Mouse (Mus musculus) neural tube, embryonic 13.5 days (tissue): ENCODE data around the gene Prdm16. TPM values are rescaled to one million over a fixed set of nuclear protein-coding genes. Genes with fewer than 3 reads are reported as not detected.

Experiments used
- ATAC-seq: fragments of 200-750 bp; cut with Nextera tagmentation; 2 replicates; pipeline ENCODE4 v1.8.0; 2017; ENCODE audit warnings: low read depth, mild to moderate bottlenecking, moderate TSS enrichment, moderate library complexity
- H3K27ac ChIP-seq: fragments of 300-500 bp; sonication (generic); replicated peaks from 2 replicates; pipeline ENCODE4 v1.5.1; 2015; ENCODE audit warnings: moderate library complexity, mild to moderate bottlenecking, inconsistent platforms
- H3K27me3 ChIP-seq: fragments of 300-500 bp; sonication (generic); 2 replicates; pipeline ENCODE4 v1.6.1; 2015; ENCODE audit warnings: mild to moderate bottlenecking, inconsistent platforms
- H3K36me3 ChIP-seq: fragments of 300-500 bp; sonication (generic); 2 replicates; pipeline ENCODE4 v1.6.1; 2015; ENCODE audit warnings: mild to moderate bottlenecking, inconsistent platforms
- H3K4me1 ChIP-seq: fragments of 300-500 bp; sonication (generic); replicated peaks from 2 replicates; pipeline ENCODE4 v1.6.1; 2015; ENCODE audit warnings: inconsistent platforms
- H3K4me2 ChIP-seq: fragments of 300-500 bp; sonication (generic); 2 replicates; pipeline ENCODE4 v1.6.1; 2015; ENCODE audit warnings: inconsistent platforms, mild to moderate bottlenecking, moderate library complexity
- H3K4me3 ChIP-seq: fragments of 300-500 bp; sonication (generic); 2 replicates; pipeline ENCODE4 v1.5.1; 2015; ENCODE audit warnings: mild to moderate bottlenecking, inconsistent platforms
- H3K9ac ChIP-seq: fragments of 300-500 bp; sonication (generic); 2 replicates; pipeline ENCODE4 v1.6.1; 2015; ENCODE audit warnings: moderate library complexity, mild to moderate bottlenecking, inconsistent platforms
- H3K9me3 ChIP-seq: fragments of 300-500 bp; sonication (generic); 2 replicates; pipeline ENCODE4 v1.6.1; 2016; ENCODE audit warnings: inconsistent platforms
- WGBS: fragments of 180-500 bp; shearing (Covaris S2); methylation state at CpG from one replicate; pipeline ENCODE4 v1.1.7; 2015; 5-methylcytosine and 5-hydroxymethylcytosine counted together
- polyA plus RNA-seq: library from polyadenylated mRNA; unstranded; fragments of >200 nt; fragmentation: Nextera tagmentation; extraction: Ambion mirVana; gene quantifications from 2 replicates; pipeline ENCODE4 v1.2.1, GENCODE M21; 2015

The Prdm16 gene
- polyA plus RNA-seq, 1 experiment from 2014 or later: 10.0 TPM

- Histone ChIP-seq H3K27ac (no peak overlapping the region), H3K4me2 (no peak overlapping the region), H3K27me3 (peaks cover 91% of the 10 kb centered on the region), H3K36me3 (no peaks in the 10 kb centered on the region), H3K4me1 (peaks cover 15% of the 10 kb centered on the region), H3K9me3 (no peaks in the 10 kb centered on the region), H3K9ac (no peak overlapping the region), H3K4me3 (no peak overlapping the region)
- WGBS: 75% methylated on average over 7 of the region's 7 CpGs
- no peak for ATAC-seq
Observed at GRCm38 (mm10) chr4:154517991-154518390, 118.7 kb downstream of the Prdm16 start.

- Histone ChIP-seq H3K4me3 (no peak overlapping the region), H3K4me2 (no peak overlapping the region), H3K27me3 (peaks cover 84% of the 10 kb centered on the region), H3K36me3 (no peaks in the 10 kb centered on the region), H3K9me3 (no peaks in the 10 kb centered on the region), H3K27ac (0 out of 2 replicates have a peak overlapping the region, but pooled peaks have one; percentile 11), H3K4me1 (peaks cover 27% of the 10 kb centered on the region), H3K9ac (no peak overlapping the region)
- ATAC-seq: no peak
- WGBS: 46% methylated on average over 8 of the region's 8 CpGs
Observed at GRCm38 (mm10) chr4:154516470-154516869, 120.2 kb downstream of the Prdm16 start.

- Histone ChIP-seq H3K27me3 (peaks cover 82% of the 10 kb centered on the region), H3K4me3 (no peak overlapping the region), H3K9ac (no peak overlapping the region), H3K27ac (no peak overlapping the region), H3K4me1 (peaks cover 28% of the 10 kb centered on the region), H3K9me3 (no peaks in the 10 kb centered on the region), H3K36me3 (no peaks in the 10 kb centered on the region), H3K4me2 (no peak overlapping the region)
- 44% methylated on average over 2 of the region's 2 CpGs for WGBS
- ATAC-seq: no peak
Observed at GRCm38 (mm10) chr4:154513664-154514063, 123.0 kb downstream of the Prdm16 start.

- no peak for ATAC-seq
- peaks cover 28% of the 10 kb centered on the region for H3K4me1 ChIP-seq
- no peaks in the 10 kb centered on the region for H3K9me3 ChIP-seq
- H3K27me3 ChIP-seq: peaks cover 81% of the 10 kb centered on the region
- no peaks in the 10 kb centered on the region for H3K36me3 ChIP-seq
- H3K27ac ChIP-seq: no peak overlapping the region
- 25% methylated on average over 15 of the region's 15 CpGs for WGBS
- no peak overlapping the region for H3K4me2 ChIP-seq
- H3K4me3 ChIP-seq: no peak overlapping the region
- 0 out of 2 replicates have a peak overlapping the region, but pooled peaks have one; percentile 12 for H3K9ac ChIP-seq
Observed at GRCm38 (mm10) chr4:154512518-154513090, 124.1 kb downstream of the Prdm16 start.

- Histone ChIP-seq H3K4me3 (no peak overlapping the region), H3K27ac (no peak overlapping the region), H3K9ac (no peak overlapping the region), H3K4me1 (peaks cover 33% of the 10 kb centered on the region), H3K27me3 (peaks cover 81% of the 10 kb centered on the region), H3K36me3 (no peaks in the 10 kb centered on the region), H3K9me3 (no peaks in the 10 kb centered on the region), H3K4me2 (no peak overlapping the region)
- ATAC-seq: no peak
- WGBS: 54% methylated on average over 4 of the region's 4 CpGs
Observed at GRCm38 (mm10) chr4:154511767-154512166, 124.9 kb downstream of the Prdm16 start.

- no peak for ATAC-seq
- H3K36me3 ChIP-seq: no peaks in the 10 kb centered on the region
- H3K4me2 ChIP-seq: peak overlapping the region; percentile 40
- H3K9me3 ChIP-seq: no peaks in the 10 kb centered on the region
- peak overlapping the region; percentile 14 for H3K4me3 ChIP-seq
- 2% methylated on average over 20 of the region's 20 CpGs for WGBS
- peak overlapping the region; percentile 14; the same call in 1 of the 2 replicates for H3K9ac ChIP-seq
- peaks cover 90% of the 10 kb centered on the region for H3K27me3 ChIP-seq
- H3K27ac ChIP-seq: peak overlapping the region; percentile 59
- peaks cover 44% of the 10 kb centered on the region for H3K4me1 ChIP-seq
Observed at GRCm38 (mm10) chr4:154506774-154507435, 129.8 kb downstream of the Prdm16 start.

GRCm38 (mm10) chr4:154505313-154505712 is 131.4 kb downstream of the Prdm16 start:
- peaks cover 51% of the 10 kb centered on the region for H3K4me1 ChIP-seq
- WGBS: 91% methylated on average over 5 of the region's 5 CpGs
- no peak overlapping the region for H3K27ac ChIP-seq
- ATAC-seq: no peak
- H3K9me3 ChIP-seq: no peaks in the 10 kb centered on the region
- no peak overlapping the region for H3K4me2 ChIP-seq
- H3K9ac ChIP-seq: no peak overlapping the region
- peaks cover 90% of the 10 kb centered on the region for H3K27me3 ChIP-seq
- no peak overlapping the region for H3K4me3 ChIP-seq
- H3K36me3 ChIP-seq: no peaks in the 10 kb centered on the region

GRCm38 (mm10) chr4:154503260-154503829 is 133.3 kb downstream of the Prdm16 start:
- peak; percentile 29; the same call in 1 of the 2 replicates for ATAC-seq
- H3K27ac ChIP-seq: peak overlapping the region; percentile 40

GRCm38 (mm10) chr4:154502403-154503000 is 134.2 kb downstream of the Prdm16 start:
- 25% methylated on average over 16 of the region's 16 CpGs for WGBS
- H3K4me2 ChIP-seq: peak overlapping the region; percentile 29
- H3K9ac ChIP-seq: 0 out of 2 replicates have a peak overlapping the region, but pooled peaks have one; percentile 12
- no peaks in the 10 kb centered on the region for H3K9me3 ChIP-seq
- peaks cover 91% of the 10 kb centered on the region for H3K27me3 ChIP-seq
- peak; percentile 45 for ATAC-seq
- peak overlapping the region; percentile 62 for H3K27ac ChIP-seq
- peaks cover 80% of the 10 kb centered on the region for H3K4me1 ChIP-seq
- H3K36me3 ChIP-seq: no peaks in the 10 kb centered on the region
- H3K4me3 ChIP-seq: no peak overlapping the region

More at GRCm38 (mm10) chr4:154503260-154503829, 133.3 kb downstream of the Prdm16 start:
- no peaks in the 10 kb centered on the region for H3K9me3 ChIP-seq
- H3K27me3 ChIP-seq: peaks cover 89% of the 10 kb centered on the region
- no peaks in the 10 kb centered on the region for H3K36me3 ChIP-seq
- no peak overlapping the region for H3K4me3 ChIP-seq
- H3K4me1 ChIP-seq: peaks cover 71% of the 10 kb centered on the region
- H3K9ac ChIP-seq: no peak overlapping the region
- 15% methylated on average over 21 of the region's 21 CpGs for WGBS
- peak overlapping the region; percentile 29 for H3K4me2 ChIP-seq

- Histone ChIP-seq H3K4me3 (no peak overlapping the region), H3K27ac (peak overlapping the region; percentile 79), H3K9me3 (no peaks in the 10 kb centered on the region), H3K9ac (0 out of 2 replicates have a peak overlapping the region, but pooled peaks have one; percentile 53), H3K36me3 (no peaks in the 10 kb centered on the region), H3K4me1 (peaks cover 84% of the 10 kb centered on the region), H3K4me2 (peak overlapping the region; percentile 33; the same call in 1 of the 2 replicates), H3K27me3 (peaks cover 82% of the 10 kb centered on the region)
- 40% methylated on average over 9 of the region's 9 CpGs for WGBS
- no peak for ATAC-seq
Observed at GRCm38 (mm10) chr4:154500695-154501094, 136.0 kb downstream of the Prdm16 start.

GRCm38 (mm10) chr4:154499701-154500523 is 136.8 kb downstream of the Prdm16 start:
- Histone ChIP-seq H3K27me3 (peaks cover 81% of the 10 kb centered on the region), H3K9ac (peak overlapping the region; percentile 53), H3K27ac (peak overlapping the region; percentile 79), H3K4me2 (peak overlapping the region; percentile 33), H3K4me1 (peaks cover 89% of the 10 kb centered on the region), H3K4me3 (no peak overlapping the region), H3K36me3 (no peaks in the 10 kb centered on the region), H3K9me3 (no peaks in the 10 kb centered on the region)
- 13% methylated on average over 29 of the region's 29 CpGs for WGBS
- peak; percentile 59 for ATAC-seq
